Mouse (Mus musculus) urinary bladder, adult 2 months (tissue): ENCODE results near the gene Blvra. TPM values are rescaled to one million over a fixed set of nuclear protein-coding genes. Genes with fewer than 3 reads are reported as not detected.
"Not testable (repeated sequence)": the region's sequence is repeated elsewhere in the genome, so short reads cannot be mapped to it uniquely, and the experiment has no call there.

ENCODE experiments used
- DNase-seq: peaks from one replicate; pipeline ENCODE4 v3.0.0; 2022; ENCODE audit warnings: low spot score
- polyA plus RNA-seq: library from polyadenylated mRNA; depleted of rRNA; stranded (reverse); fragments of >200 nt; gene quantifications from 2 replicates; pipeline ENCODE4 v1.2.3, GENCODE M21; 2012; rRNA removed

The Blvra gene
- 41.6 and 46.7 TPM in 2 replicates for polyA plus RNA-seq

DNA sequence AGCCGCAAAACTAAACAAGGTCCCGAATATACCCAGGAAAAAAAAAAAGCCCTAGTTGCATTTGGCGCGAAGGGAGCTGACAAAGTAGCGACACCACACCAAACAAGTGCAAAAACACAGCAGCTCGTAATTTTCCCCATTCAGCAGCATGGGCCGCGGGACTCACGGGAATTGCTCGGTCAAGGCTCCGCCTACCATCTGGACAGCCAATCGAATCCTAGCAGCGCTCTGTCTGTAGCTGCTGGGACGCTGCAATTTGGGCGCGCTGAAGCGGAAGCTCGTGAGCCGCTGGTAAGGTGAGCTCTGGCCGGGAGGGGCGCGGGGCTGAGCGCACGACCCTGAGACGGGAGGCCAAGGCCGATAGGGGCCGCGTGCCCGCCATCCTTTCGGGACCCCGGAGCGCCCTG, at the start of gene Blvra:
TSS of gene Blvra (plus strand) at position 231 of the 407 bp plus-strand sequence.
- peak; percentile 74 for DNase-seq

DNA sequence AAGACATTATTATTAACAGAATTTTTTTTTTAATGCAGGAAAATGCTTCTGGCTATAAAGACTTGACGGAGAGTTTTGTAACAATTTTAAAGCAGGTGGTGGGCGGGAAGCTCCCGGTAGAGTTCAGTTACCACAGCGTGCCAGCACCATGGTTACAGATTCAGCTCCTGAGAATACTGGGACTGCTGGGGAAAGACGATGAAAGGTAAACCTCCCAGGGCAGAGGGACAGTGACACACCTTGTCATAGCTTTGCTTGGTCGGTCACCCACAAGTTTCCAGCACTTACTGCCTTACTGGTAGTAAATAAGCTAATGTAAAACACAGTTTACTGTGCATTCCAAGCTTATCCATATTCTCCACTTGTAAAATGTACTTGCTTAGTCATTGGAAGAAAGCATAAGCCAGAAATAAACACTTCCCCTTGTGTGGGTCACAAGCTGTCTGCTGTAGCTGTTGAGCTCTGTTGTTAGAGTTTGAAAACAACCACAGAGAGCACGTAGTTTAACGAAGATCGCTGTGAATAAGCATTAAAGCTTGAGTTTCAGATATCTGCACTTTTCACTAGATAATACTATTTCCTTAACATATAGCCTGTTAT, 35.4 kb upstream of the Blvra start:
- no peak for DNase-seq

DNA sequence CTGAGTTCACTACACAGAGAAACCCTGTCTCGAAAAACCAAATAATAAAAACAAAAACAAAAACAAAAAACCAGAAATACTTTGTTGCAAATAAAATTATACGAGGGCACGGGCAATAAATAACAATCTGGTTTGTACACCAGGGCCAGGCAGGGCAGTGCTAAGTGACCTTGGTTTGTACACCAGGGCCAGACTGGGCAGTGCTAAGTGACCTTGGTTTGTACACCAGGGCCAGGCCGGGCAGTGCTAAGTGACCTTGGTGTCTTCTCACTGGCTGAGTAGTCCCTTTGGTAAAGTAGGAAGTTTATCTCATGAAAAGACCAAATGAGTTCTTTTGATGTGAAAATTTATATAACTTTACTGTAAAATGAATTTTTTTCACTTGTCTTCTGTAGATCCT, 33.2 kb upstream of the Blvra start:
- DNase-seq: no peak

DNA sequence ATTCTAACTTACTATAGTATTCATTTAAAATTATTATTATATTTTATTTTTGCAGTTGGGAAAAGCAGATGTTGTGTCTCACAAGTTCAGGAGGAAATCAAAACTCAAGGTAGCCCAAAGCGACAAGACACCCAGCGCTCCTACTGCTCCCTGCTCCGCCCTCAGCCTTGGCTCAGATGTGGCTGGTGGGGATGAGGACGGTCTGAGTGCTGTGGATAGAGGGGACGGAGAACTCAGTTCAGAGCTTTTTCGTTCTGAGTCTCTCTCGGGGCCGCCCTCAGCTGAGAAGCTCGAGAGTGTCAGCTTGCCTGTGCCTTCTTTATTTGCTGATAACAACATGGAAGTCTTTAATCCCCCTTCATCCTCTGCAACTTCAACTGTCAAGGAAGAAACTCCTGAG, 9.0 kb upstream of the Blvra start:
- no peak for DNase-seq

DNA sequence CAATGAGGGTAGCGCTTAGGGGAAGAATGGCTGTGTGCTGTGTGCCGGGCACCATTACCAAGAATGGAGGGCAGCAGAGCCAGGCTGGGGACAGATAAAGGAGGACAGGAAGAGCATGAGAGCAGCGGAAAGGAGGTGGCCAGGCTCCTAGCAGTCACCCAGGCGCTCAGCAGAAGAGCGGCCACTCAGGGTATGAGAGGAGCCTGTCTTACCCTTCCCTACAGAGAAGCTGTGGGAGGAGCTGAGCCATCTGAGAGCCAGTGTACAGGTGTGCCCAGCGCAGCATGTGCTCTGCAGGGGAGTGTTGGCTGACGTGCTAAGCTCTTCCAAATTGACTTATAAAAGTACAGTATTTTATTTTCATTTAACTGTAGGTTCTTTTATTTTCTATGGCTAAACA, 1.7 kb upstream of the Blvra start:
- no peak for DNase-seq

DNA sequence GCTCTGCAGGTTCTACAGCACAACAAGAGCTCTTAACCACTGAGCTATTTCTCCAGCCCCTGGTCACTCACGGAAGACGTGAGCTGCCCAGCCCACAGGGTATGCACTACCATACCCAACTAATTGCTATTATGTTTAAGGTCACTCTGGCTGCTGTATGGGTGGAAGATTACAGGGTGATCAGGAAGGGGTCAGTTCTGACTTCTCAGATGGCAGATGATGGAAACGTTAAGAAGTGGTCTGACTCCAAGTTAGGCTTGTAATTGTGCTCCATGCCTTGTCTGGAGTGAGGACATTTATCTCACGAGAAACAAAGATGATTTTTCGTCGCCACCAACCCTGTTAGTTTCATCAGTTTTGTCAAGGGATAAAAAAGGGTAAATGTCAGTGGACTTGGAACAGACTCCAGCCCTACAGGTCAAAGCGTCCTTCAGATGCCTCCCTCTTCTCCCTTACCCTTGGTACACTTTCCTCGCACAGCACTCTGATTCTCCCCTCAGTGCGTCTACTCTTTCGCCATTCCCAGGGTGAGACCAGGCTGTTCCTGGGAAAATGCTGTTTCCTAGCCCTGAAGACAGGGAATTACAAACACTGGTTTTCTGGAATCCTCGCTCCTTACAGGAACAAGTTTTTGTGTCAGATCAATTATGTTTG, 557 bp upstream of the Blvra start:
- no peak for DNase-seq

DNA sequence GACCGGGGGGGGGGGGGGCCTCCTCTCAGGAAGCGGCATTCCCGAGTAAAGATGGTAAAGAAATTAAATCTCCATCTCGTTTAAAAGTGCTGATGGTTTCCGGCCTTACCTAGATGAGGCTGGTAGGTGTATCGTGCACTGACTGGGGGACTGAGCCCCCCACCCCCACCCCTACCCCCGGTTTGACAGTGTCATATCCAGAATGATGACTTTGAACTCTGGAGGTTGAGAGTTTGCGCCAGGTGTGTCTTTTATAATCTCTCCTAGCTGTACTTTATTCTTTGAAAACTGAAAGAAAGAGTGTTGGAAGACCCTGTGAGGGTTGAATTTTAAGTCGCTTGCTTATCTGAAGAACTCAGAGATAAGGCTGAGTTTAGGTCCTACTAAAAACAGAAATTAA, 414 bp downstream of the Blvra start:
- DNase-seq: no peak

DNA sequence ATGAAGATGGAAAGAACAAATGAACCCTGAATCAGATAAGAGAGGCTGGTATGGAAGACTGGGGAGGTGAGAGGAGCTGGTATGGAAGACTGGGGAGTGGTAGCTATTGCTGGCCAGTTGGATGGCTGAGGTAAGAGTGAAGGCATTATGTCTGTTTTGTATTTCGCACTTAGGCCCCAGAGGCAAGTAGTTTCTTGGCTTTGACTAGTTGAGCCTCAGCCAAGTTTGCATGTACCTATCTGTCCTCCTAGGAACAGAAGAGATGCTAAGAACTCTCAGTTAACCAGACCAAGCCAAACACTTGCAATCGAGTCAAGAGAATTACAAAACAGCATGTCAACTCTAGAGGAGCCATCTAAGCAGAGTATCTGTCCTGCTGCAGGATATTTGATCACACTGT, 3.7 kb downstream of the Blvra start:
- DNase-seq: no peak

DNA sequence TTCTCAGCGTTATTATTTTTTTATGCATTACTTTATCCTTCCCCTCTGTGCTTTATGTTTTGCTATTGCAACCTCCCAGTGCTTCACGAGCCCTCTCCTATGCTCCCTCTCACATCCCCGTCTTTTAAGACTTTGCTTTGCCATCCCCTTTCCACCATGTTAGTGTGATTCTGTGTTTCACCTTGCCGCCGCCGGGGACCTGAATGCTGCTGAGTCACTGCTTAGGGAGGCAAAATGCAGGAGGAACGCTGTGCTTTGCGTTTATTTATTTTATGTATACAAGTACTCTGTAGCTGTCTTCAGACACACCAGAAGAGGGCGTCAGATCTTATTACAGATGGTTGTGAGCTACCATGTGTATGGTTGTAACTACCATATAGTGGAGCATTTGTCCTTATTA, 7.1 kb downstream of the Blvra start:
- DNase-seq: no peak

DNA sequence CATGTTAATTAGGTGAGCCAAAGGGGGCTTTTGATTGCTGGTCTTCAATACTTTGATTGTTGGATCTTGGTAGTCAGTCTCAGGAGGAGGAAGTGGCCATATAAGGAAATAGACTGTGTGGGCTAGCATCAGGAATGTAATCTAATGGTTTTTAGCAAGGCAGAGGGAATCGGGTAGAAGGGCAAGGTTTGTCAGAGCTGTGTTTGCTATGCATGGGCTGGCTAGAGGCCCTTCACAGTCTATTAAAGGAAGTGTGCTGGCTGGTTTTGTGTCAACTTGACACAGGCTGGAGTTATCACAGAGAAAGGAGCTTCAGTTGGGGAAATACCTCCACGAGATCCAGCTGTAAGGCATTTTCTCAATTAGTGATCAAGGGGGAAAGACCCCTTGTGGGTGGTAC, 8.6 kb downstream of the Blvra start:
- not testable (repeated sequence) for DNase-seq

DNA sequence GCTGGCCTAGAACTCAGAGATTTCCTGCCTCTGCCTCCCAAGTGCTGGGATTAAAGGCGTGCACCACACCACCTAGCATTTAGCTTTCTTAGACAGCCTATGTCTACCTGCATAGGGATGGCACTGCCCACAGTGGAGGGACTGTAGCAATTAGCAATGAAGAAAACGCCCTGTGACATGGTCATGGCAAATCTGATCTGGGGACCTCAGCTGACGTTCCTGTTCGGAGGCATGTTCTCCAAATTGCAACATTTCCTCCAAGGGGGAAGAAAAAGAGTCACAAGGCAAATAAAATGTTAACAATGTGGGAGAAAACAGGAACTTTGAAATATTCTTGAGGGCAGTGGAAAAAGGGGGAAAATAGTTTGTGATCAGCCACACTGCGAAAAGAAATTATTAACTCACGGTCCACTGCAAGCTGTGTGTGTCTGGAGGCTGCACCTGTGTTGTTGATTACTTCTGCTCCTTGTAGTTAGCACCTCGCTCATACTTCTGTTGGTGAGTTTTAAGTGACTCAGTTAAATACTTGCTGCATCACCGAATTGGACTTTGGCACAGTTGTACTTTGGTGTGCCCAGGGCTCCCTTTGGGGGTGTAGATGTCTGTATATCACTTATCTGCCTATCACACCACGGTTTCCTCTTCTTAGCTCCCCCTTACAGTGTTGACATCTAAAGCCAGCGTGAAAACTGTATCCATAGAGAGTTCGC, 9.6 kb downstream of the Blvra start:
- no peak for DNase-seq

DNA sequence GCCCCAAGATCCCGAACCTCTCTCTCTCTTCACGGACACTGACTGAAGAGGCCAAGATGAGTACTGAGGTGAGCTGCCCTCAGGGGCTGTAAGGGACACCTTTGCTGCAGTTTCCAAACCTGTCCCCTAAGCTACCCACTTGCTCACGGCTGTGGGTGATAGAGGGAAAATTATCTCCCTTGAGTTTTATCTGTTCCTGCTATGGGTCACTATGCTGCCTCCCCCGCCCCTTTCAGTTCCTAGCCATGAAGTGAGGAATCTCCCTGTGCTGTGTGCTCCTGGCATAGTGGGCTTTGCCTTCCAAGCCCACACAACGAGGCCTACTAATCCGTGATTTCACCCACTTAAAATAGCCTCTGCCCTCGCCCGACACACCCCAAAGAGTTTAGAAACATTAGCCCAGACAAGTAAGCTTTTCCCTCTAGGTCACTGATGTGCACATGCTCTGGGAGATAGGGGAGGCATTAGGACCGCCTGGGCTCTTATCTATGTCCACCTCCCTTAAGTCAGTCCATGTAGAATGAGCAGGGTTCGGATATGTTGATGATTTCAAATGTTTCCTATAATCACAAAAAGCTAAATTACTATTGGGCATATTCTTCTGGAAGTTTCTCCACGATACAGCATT, 10.2 kb downstream of the Blvra start:
- DNase-seq: no peak

DNA sequence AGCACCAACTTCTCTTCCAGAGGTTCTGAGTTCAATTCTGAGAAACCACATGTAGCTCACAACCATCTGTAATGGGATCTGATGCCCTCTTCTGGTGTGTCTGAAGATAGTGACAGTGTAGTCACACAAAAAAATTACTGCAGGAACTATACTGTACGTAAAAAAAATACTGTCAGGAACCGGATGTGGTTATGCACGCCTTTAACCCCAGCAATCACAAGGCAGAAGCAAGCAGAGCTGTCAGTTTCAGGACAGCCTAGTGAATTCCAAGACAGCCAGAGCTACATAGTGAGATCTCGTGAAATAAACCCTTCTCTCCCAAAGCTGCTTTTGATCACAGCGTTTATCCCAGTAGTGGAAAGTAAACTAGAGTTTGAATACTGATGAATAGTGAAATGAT, 15.8 kb downstream of the Blvra start:
- no peak for DNase-seq

DNA sequence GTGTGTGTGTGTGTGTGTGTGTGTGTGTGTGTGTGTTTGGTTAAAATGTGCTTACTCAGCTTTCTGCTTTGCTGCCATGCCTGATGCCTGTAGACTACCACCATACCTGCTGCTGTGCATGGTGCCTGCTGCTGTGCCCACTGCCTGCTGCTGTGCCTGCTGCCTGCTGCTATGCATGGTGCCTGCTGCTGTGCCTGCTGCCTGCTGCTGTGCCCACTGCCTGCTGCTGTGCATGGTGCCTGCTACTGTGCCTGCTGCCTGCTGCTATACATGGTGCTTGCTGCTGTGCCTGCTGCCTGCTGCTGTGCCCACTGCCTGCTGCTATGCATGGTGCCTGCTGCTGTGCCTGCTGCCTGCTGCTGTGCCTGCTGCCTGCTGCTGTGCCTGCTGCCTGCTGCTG, 19.7 kb downstream of the Blvra start:
- DNase-seq: not testable (repeated sequence)

DNA sequence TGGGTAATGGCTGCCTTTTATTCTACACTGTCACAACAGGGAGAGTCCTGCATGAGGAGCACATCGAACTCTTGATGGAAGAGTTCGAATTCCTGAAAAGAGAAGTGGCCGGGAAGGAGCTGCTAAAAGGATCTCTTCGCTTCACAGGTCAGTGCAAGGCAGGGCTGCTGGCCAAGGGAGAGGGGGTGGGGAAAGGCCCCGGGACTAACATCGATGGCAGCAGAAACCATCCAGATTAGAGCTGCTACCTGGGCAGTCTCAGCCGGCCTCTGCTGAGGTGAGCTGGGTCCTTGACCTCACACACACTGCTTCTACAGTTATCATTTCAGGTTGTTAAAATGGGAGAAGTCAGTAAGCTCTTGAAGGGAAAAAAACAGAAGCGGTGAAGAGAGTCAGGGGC, 21.5 kb downstream of the Blvra start:
- DNase-seq: no peak

DNA sequence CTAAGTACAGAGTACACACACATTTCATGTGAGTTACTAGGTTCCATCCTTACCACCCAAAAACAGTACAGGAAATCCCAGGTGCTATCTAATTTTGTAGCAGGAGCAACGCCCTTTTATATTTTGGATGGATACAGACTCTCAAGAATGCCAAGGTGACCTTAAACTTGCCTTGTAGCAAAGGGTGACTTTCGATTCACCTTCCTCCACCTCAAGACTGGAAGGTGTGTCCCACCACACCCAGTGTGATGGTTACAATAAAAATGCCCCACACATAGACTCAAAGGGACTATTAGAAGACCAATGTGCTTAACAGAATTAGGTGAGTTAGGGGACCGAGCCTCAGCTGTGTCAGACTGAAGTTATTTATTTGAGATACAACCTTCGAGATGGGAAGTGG, 38.5 kb downstream of the Blvra start:
- DNase-seq: no peak

DNA sequence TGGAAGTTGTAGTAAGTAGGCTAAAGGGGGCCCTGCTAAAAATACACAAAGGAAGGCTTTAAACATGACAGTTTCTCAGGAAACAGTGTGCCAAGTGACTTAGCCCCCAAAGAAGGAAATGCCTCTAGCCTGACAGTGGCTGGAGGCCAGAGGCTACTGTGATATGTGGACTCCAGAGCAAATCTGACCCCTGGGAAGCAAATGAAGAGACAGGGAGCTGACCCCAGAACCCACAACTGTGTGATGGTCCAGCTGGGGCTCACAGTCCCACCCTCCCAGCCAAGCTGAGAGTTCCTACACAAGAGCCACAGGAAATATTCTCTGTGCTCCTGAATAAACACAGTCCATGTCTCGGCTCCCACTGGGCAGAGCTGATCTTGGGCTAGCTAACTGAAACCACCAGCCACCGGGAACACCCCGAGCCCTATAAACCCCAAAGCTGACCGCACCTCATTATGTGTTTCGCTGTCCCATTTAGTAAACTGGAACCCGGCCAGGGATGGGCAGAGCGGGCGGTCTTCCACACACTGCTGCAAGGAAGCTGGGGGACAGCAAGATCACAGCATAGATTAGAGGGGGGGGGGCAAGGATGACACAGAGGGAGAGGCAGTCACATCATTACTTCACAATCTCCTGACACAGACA, 51.2 kb downstream of the Blvra start:
- no peak for DNase-seq

DNA sequence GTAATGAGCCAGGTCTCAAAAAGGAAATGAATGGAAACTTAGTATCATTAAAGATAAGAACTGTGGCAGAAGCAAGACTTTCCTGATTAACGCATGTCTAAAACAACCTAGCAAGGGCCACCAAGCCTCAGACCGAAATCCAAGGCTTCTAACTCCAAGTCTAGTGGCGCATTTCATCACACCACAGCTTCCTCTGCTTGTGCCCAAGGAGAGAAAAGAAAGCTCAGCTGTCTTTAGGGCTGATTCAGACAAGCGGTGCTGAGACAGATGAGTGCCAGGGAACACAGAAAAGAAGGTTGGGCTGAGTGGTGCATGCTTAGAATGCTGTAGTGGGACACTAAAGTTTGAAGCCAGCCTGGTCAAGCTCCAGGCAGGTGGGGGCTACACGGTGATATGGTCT, 58.5 kb downstream of the Blvra start:
- DNase-seq: no peak

DNA sequence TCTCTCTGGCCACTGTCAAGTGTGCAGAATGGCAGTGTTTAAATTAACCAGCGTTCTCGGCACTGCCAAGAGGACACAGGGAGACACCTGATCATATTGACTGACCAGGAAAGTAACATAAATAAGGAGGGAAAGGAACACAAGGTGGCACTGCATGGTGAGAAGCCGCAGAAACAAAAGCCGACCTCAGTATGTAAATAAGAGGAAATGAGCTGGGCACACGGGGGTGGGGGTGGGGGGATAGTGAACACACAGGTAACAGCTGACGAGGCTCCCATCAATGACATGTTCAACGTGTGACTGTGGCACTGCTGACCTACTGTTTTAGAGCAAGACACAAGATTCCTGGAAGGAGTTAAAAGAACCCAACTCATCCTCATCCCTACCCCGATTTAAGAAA, 60.9 kb downstream of the Blvra start:
- no peak for DNase-seq

DNA sequence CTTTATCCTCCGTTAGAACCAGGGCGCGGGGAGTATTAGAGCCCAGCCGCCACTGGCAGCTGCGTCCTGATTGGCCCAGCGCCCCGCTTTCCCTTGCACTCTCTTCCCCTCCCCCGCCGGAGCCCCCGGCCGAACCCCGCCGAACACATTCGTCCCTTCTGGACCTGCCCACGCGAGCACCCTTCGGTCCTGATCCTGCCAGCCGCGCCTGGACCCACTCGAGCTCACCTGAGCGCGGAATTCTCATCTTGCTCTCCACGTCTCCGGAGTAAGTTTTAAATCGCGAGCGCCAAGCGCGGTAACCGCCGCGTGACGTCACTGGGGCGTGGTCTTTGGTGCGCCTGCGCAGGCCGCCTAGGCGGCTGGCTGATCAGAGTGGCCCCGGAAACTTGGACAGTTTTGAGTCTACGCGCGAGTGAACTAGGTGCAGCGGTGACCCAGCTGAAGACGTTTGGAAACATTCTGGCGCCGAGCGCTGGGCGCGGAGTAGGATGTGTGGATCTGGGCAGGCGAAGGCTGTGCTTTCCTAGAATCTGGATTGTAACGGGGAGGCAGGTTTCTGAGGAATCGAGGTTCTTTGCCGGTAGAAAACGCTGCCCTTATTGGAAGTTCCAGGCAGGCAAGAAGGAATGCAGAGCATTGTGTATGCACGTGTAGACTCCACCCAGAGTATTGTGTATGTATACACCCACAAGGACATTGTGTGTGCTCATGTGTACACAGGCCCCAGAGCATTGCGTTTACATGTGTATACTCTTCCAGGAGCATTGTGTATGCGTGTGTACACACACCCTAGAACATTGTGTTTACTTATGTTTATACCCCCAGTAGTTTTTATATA, 63.4 kb downstream of the Blvra start, which contains the start of gene Ncaph:
TSS of gene Ncaph (minus strand) at position 334 of the 841 bp plus-strand sequence.
- peak; percentile 90 for DNase-seq

DNA sequence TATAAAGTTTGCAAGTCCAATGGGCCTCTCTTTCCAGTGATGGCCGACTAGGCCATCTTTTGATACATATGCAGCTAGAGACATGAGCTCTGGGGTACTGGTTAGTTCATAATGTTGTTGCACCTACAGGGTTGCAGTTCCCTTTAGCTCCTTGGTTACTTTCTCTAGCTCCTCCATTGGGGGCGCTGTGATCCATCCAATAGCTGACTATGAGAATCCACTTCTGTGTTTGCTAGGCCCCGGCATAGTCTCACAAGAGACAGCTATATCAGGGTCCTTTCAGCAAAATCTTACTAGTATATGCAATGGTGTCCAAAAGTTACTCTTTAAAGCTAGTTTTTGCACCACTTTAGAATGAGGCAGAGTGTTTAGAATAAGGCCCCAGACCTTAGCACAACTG, 64.8 kb downstream of the Blvra start:
- DNase-seq: not testable (repeated sequence)
